Mouse (Mus musculus): ENCODE data around the gene Dennd4a. TPM values are rescaled to one million over a fixed set of nuclear protein-coding genes. Genes with fewer than 3 reads are reported as not detected.

Gene Dennd4a
- polyA plus RNA-seq, 1 experiment from 2014 or later, result 4.0 TPM

- Histone ChIP-seq H3K4me1 (replicated peaks; ENCODE audit: control insufficient read depth, insufficient read depth) (no peaks in the 10 kb centered on the region), H3K27me3 (ENCODE audit: control insufficient read depth, insufficient read depth, low read length) (no peaks in the 10 kb centered on the region), H3K27ac (replicated peaks) (peak overlapping the region; percentile 24), H3K9ac (ENCODE audit: low read length) (no peak overlapping the region), H3K4me3 (ENCODE audit: low read depth, low read length) (no peak overlapping the region), H3K36me3 (ENCODE audit: control insufficient read depth, insufficient read depth, low read length) (no peaks in the 10 kb centered on the region), H3K9me3 (ENCODE audit: control insufficient read depth, low read length) (no peaks in the 10 kb centered on the region), H3K4me2 (replicated peaks; ENCODE audit: low read depth) (no peak overlapping the region)
- TF ChIP-seq EP300 (optimal IDR thresholded peaks at IDR 0.05) (no peak), CTCF (IDR thresholded peaks at IDR 0.05; ENCODE audit: low read depth) (no peak)
- DNase-seq (ENCODE audit: low spot score), result no peak
- 45% methylated on average over 11 of the region's 11 CpGs for WGBS
- ATAC-seq (ENCODE audit: low FRiP score, low TSS enrichment), result peak; percentile 36; the same call in 1 of the 2 replicates
These were observed 129.7 kb downstream of the Dennd4a start for GRCm38 (mm10) chr9:64940731-64941346.

DNA sequence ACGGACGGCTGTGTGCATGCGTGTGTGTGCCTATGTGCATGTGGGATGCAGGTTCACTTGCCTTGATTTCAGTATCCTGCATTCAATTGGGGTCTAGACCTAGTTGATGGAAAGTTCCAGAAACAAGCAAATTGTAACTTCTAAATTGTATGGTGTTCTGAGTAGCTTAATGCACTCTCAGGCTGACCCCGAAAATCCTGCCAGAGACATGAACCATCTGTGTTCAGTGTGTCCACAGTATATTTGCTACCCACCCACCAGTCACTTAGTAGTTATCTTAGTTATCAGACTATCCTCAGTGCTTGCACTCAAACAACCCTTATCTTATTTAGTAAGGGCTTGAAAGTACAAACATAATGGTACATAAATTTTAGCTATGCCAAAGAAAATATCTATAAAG, 130.5 kb downstream of the Dennd4a start:
- DNase-seq (ENCODE audit: low spot score), result no peak
- Histone ChIP-seq H3K9me3 (ENCODE audit: control insufficient read depth, low read length) (no peaks in the 10 kb centered on the region), H3K27me3 (ENCODE audit: control insufficient read depth, insufficient read depth, low read length) (no peaks in the 10 kb centered on the region), H3K27ac (replicated peaks) (no peak overlapping the region), H3K4me3 (ENCODE audit: low read depth, low read length) (no peak overlapping the region), H3K9ac (ENCODE audit: low read length) (no peak overlapping the region), H3K36me3 (ENCODE audit: control insufficient read depth, insufficient read depth, low read length) (no peaks in the 10 kb centered on the region), H3K4me2 (replicated peaks; ENCODE audit: low read depth) (no peak overlapping the region), H3K4me1 (replicated peaks; ENCODE audit: control insufficient read depth, insufficient read depth) (no peaks in the 10 kb centered on the region)
- ATAC-seq (ENCODE audit: low FRiP score, low TSS enrichment), result no peak
- no peak for TF ChIP-seq CTCF (IDR thresholded peaks at IDR 0.05; ENCODE audit: low read depth)
- TF ChIP-seq EP300 (optimal IDR thresholded peaks at IDR 0.05), result no peak
- WGBS, result 65% methylated on average over 4 of the region's 4 CpGs

- Histone ChIP-seq H3K27me3 (ENCODE audit: control insufficient read depth, insufficient read depth, low read length) (no peaks in the 10 kb centered on the region), H3K27ac (replicated peaks) (no peak overlapping the region), H3K9me3 (ENCODE audit: control insufficient read depth, low read length) (no peaks in the 10 kb centered on the region), H3K36me3 (ENCODE audit: control insufficient read depth, insufficient read depth, low read length) (no peaks in the 10 kb centered on the region), H3K4me2 (replicated peaks; ENCODE audit: low read depth) (no peak overlapping the region), H3K4me1 (replicated peaks; ENCODE audit: control insufficient read depth, insufficient read depth) (no peaks in the 10 kb centered on the region), H3K9ac (ENCODE audit: low read length) (no peak overlapping the region), H3K4me3 (ENCODE audit: low read depth, low read length) (no peak overlapping the region)
- WGBS, result 34% methylated on average over 11 of the region's 11 CpGs
- DNase-seq (ENCODE audit: low spot score) (no peak), ATAC-seq (ENCODE audit: low FRiP score, low TSS enrichment) (no peak)
- TF ChIP-seq EP300 (optimal IDR thresholded peaks at IDR 0.05) (no peak), CTCF (IDR thresholded peaks at IDR 0.05; ENCODE audit: low read depth) (no peak)
These were observed 132.9 kb downstream of the Dennd4a start for GRCm38 (mm10) chr9:64943997-64944396.

GRCm38 (mm10) chr9:64947483-64948095, 136.4 kb downstream of the Dennd4a start:
- H3K4me3 ChIP-seq (ENCODE audit: low read depth, low read length), result no peak overlapping the region
- no peak overlapping the region for H3K27ac ChIP-seq (replicated peaks)
- no peaks in the 10 kb centered on the region for H3K36me3 ChIP-seq (ENCODE audit: control insufficient read depth, insufficient read depth, low read length)
- ATAC-seq (ENCODE audit: low FRiP score, low TSS enrichment), result no peak
- H3K4me2 ChIP-seq (replicated peaks; ENCODE audit: low read depth), result no peak overlapping the region
- no peak overlapping the region for H3K9ac ChIP-seq (ENCODE audit: low read length)
- no peaks in the 10 kb centered on the region for H3K4me1 ChIP-seq (replicated peaks; ENCODE audit: control insufficient read depth, insufficient read depth)
- WGBS, result 85% methylated on average over 9 of the region's 9 CpGs
- no peaks in the 10 kb centered on the region for H3K9me3 ChIP-seq (ENCODE audit: control insufficient read depth, low read length)
- no peak for DNase-seq (ENCODE audit: low spot score)
- no peak for TF ChIP-seq EP300 (optimal IDR thresholded peaks at IDR 0.05)
- no peak for TF ChIP-seq CTCF (IDR thresholded peaks at IDR 0.05; ENCODE audit: low read depth)
- 0 out of 2 replicates have a peak, but pooled peaks cover 2% of the 10 kb centered on the region for H3K27me3 ChIP-seq (ENCODE audit: control insufficient read depth, insufficient read depth, low read length)

- no peak for TF ChIP-seq EP300 (optimal IDR thresholded peaks at IDR 0.05)
- no peak for TF ChIP-seq CTCF (IDR thresholded peaks at IDR 0.05; ENCODE audit: low read depth)
- Histone ChIP-seq H3K27me3 (ENCODE audit: control insufficient read depth, insufficient read depth, low read length) (0 out of 2 replicates have a peak, but pooled peaks cover 2% of the 10 kb centered on the region), H3K9me3 (ENCODE audit: control insufficient read depth, low read length) (no peaks in the 10 kb centered on the region), H3K4me1 (replicated peaks; ENCODE audit: control insufficient read depth, insufficient read depth) (no peaks in the 10 kb centered on the region), H3K36me3 (ENCODE audit: control insufficient read depth, insufficient read depth, low read length) (no peaks in the 10 kb centered on the region), H3K4me3 (ENCODE audit: low read depth, low read length) (no peak within 1 kb of the TSS), H3K4me2 (replicated peaks; ENCODE audit: low read depth) (no peak within 1 kb of the TSS), H3K27ac (replicated peaks) (no peak within 1 kb of the TSS), H3K9ac (ENCODE audit: low read length) (no peak within 1 kb of the TSS)
- ATAC-seq (ENCODE audit: low FRiP score, low TSS enrichment) (no peak), DNase-seq (ENCODE audit: low spot score) (no peak)
- WGBS, result 35% methylated on average over 11 of the region's 11 CpGs
These were observed 140.1 kb downstream of the Dennd4a start, which contains the start of gene Slc24a1 for GRCm38 (mm10) chr9:64951161-64951657. Gene Slc24a1 (minus strand): TSS chr9:64951607.

DNA sequence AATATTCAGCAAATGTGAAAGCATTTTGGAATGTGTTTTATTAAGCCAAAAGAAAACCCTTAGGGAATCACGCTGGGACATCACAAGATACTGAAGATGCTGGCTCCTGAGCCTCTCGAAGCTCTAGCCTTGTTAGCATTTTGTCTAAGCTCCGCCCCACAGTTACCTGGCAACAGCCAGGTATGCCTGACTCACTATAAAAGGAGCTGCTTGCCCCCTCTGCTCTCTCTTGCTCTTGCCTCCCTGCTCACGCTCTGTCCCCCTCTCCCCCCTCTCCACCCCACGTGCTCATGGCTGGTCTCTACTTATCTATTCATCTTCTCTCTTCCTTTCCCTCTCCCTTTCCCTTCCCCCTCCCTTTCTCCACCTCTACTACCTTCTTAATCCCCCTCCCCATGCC, 140.9 kb downstream of the Dennd4a start:
- DNase-seq (ENCODE audit: low spot score) (no peak), ATAC-seq (ENCODE audit: low FRiP score, low TSS enrichment) (no peak)
- H3K27me3 ChIP-seq (ENCODE audit: control insufficient read depth, insufficient read depth, low read length), result 0 out of 2 replicates have a peak, but pooled peaks cover 2% of the 10 kb centered on the region

More for the DNA sequence above, 140.9 kb downstream of the Dennd4a start:
- H3K27ac ChIP-seq (replicated peaks), result no peak overlapping the region
- no peak overlapping the region for H3K4me3 ChIP-seq (ENCODE audit: low read depth, low read length)
- H3K9ac ChIP-seq (ENCODE audit: low read length), result no peak overlapping the region
- H3K36me3 ChIP-seq (ENCODE audit: control insufficient read depth, insufficient read depth, low read length), result no peaks in the 10 kb centered on the region
- no peaks in the 10 kb centered on the region for H3K9me3 ChIP-seq (ENCODE audit: control insufficient read depth, low read length)
- TF ChIP-seq CTCF (IDR thresholded peaks at IDR 0.05; ENCODE audit: low read depth) (no peak), EP300 (optimal IDR thresholded peaks at IDR 0.05) (no peak)
- WGBS, result 11% methylated on average over 5 of the region's 5 CpGs
- H3K4me1 ChIP-seq (replicated peaks; ENCODE audit: control insufficient read depth, insufficient read depth), result no peaks in the 10 kb centered on the region
- no peak overlapping the region for H3K4me2 ChIP-seq (replicated peaks; ENCODE audit: low read depth)

All from stomach, postnatal 0 days (tissue).